Mouse (Mus musculus) lung, adult 2 months (tissue): ENCODE data around the gene Ppp6r2. TPM values are rescaled to one million over a fixed set of nuclear protein-coding genes. Genes with fewer than 3 reads are reported as not detected.
A peak's percentile ranks its signal among the peaks of the same experiment; 100 is the strongest.

Source experiments
- DNase-seq: peaks from one replicate; pipeline ENCODE4 v3.0.0; 2022
- H3K4me1 ChIP-seq: fragments of 200-500 bp; 2 replicates; pipeline ENCODE4 v1.6.1; 2011; ENCODE audit warnings: low read length; ENCODE audit not compliant: control insufficient read depth, insufficient read depth
- H3K4me3 ChIP-seq: fragments of 200-500 bp; replicated peaks from 2 replicates; pipeline ENCODE3; 2011; ENCODE audit warnings: low read depth, mild to moderate bottlenecking, control low read depth, low read length; ENCODE audit errors: extremely low read depth
- CTCF ChIP-seq: fragments of 200-500 bp; IDR thresholded peaks from 2 replicates; pipeline ENCODE4 v1.5.1; 2011; ENCODE audit warnings: mild to moderate bottlenecking, low read length, control low read depth; ENCODE audit not compliant: insufficient read depth
- POLR2A ChIP-seq: fragments of 200-500 bp; IDR thresholded peaks from 2 replicates; pipeline ENCODE4 v1.6.1; 2011; ENCODE audit warnings: low read depth, mild to moderate bottlenecking, control low read depth, low read length, borderline replicate concordance; ENCODE audit errors: extremely low read depth
- WGBS: fragments of 180-500 bp; shearing (Covaris S2); methylation state at CpG from one replicate; pipeline ENCODE4 v1.1.7; 2018; 5-methylcytosine and 5-hydroxymethylcytosine counted together
- polyA plus RNA-seq: library from polyadenylated mRNA; depleted of rRNA; stranded (reverse); fragments of >200 nt; gene quantifications from 2 replicates; pipeline ENCODE4 v1.2.3, GENCODE M21; 2012; rRNA removed

The Ppp6r2 gene
- polyA plus RNA-seq, 1 experiment = 153 TPM

DNA sequence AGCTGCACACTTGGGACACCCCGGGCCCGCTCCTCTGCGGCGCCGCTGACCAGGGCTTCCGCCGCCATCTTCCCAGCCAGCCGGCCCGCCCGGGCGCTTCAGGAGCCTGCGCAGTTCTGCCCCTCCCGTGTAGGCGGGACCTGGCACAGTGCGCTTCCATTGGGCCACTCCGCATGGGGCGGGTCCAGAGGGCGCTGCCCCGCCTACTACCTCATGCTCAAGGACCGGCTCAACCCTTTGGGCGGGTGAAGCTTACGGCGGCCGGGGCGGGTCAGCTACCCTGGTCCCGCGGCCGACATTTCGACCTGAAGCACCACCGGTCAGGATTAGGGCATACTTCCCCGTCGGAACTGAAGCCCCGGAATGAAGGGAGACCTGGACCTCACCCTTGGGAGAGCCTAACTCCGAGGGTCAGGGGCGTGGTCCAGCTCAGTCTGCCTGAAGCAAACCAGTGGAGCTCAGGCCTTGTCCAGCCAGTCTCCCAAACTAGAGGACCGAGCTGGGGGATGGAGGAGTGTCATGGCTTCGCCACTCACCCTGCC is 103.9 kb downstream of the Ppp6r2 start, which contains the start of gene Sbf1:
Gene Sbf1, minus strand, starts transcription at position 122 of the 542 bp plus-strand sequence.
- under 1% methylated on average over 36 of the region's 37 CpGs for WGBS
- TF ChIP-seq POLR2A = peak; percentile 51; the same call in 1 of the 2 replicates
- TF ChIP-seq CTCF = no peak
- peak within 1 kb of the TSS; percentile 97 for H3K4me3 ChIP-seq
- DNase-seq = peak; percentile 98
- peaks cover 22% of the 10 kb centered on the region for H3K4me1 ChIP-seq

DNA sequence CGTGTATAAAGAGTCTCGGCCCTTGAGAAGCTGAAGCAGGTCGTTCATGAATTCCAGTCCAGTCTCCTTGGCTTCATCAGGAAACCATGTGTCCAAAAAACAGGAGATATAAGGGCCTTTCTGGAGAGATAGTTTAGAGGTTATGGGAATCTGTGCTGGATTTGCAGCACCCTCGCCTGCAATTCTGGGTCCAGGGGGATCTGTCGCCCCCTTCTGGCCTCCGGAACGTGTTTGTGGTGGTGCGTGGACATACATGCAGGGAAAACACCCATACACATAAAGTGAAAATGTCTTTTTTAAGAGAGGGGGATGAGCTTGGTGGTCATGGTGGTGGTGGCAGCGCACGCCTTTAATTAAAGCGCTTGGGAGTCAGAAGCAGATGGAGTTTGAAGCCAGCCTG is 104.8 kb downstream of the Ppp6r2 start:
- TF ChIP-seq POLR2A = no peak
- 0 out of 2 replicates have a peak, but pooled peaks have one; percentile 18 for TF ChIP-seq CTCF
- 81% methylated on average over 11 of the region's 11 CpGs for WGBS
- peaks cover 22% of the 10 kb centered on the region for H3K4me1 ChIP-seq
- DNase-seq = no peak
- no peak overlapping the region for H3K4me3 ChIP-seq

GRCm38 (mm10) chr15:89321264-89321663 is 109.9 kb downstream of the Ppp6r2 start:
- H3K4me3 ChIP-seq = no peak overlapping the region
- TF ChIP-seq CTCF = no peak
- TF ChIP-seq POLR2A = no peak
- DNase-seq = no peak
- H3K4me1 ChIP-seq = no peaks in the 10 kb centered on the region
- 66% methylated on average over 8 of the region's 8 CpGs for WGBS

- H3K4me3 ChIP-seq = no peak within 1 kb of the TSS
Measured at GRCm38 (mm10) chr15:89322670-89323522, 111.5 kb downstream of the Ppp6r2 start, which contains the start of gene Adm2. Gene Adm2 (plus strand): TSS chr15:89322720.

DNA sequence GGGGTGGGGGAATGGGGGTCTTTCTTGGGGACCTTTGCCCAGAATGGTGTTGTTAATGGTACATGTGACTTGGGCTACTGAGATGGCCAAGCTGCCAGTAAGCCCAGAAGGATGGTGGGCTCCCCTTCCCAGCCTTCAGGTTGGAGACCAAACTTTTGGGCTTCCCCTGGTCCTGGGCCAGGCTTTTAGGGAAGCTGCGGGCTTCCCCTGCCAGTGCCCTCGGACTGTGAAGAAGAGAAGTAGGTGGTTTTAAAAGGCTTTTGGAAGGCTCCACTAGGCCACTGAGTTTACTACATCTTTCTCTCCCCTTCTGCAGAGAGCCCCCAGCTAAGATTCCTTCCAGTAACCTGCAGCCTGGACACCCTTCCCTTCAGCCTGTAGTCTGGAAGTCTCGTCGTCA is 112.3 kb downstream of the Ppp6r2 start:
- WGBS = 74% methylated on average over 4 of the region's 4 CpGs
- Histone ChIP-seq H3K4me3 (no peak overlapping the region), H3K4me1 (no peaks in the 10 kb centered on the region)
- DNase-seq = no peak
- TF ChIP-seq CTCF = no peak
- TF ChIP-seq POLR2A = no peak

More at GRCm38 (mm10) chr15:89322670-89323522, 111.5 kb downstream of the Ppp6r2 start, which contains the start of gene Adm2:
- no peak for DNase-seq
- TF ChIP-seq POLR2A (no peak), CTCF (no peak)
- 15% methylated on average over 26 of the region's 26 CpGs for WGBS
- H3K4me1 ChIP-seq = no peaks in the 10 kb centered on the region

GRCm38 (mm10) chr15:89326441-89326840 is 115.1 kb downstream of the Ppp6r2 start:
- no peak for DNase-seq

DNA sequence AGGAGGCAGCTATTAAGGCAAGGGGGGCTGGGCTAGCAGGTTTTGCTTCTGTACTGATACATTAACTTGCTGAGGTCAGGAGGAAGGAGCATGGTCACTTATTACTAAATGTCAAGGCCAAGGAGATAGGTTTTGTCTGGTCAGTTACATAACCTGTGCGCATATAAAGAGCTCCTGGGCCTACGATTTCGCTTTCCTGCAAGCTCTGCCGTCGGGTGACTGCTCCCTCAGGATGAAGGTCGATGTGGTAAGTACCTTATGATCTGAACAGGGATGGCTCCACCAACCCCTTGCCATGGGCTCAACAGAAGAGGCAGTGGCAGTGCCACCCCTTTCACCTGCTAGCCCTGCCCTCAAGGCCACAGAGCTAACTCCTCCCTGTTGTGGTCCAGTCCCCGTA is 122.9 kb downstream of the Ppp6r2 start, which contains the start of gene Miox:
Gene Miox, plus strand, starts transcription at position 128 of the 400 bp plus-strand sequence.
- no peaks in the 10 kb centered on the region for H3K4me1 ChIP-seq
- TF ChIP-seq POLR2A = no peak
- TF ChIP-seq CTCF = no peak
- WGBS = 88% methylated on average over 7 of the region's 7 CpGs
- no peak for DNase-seq
- H3K4me3 ChIP-seq = no peak within 1 kb of the TSS

More at GRCm38 (mm10) chr15:89326441-89326840, 115.1 kb downstream of the Ppp6r2 start:
- Histone ChIP-seq H3K4me3 (no peak overlapping the region), H3K4me1 (no peaks in the 10 kb centered on the region)
- 50% methylated on average over 5 of the region's 5 CpGs for WGBS
- TF ChIP-seq POLR2A = no peak
- TF ChIP-seq CTCF = no peak

DNA sequence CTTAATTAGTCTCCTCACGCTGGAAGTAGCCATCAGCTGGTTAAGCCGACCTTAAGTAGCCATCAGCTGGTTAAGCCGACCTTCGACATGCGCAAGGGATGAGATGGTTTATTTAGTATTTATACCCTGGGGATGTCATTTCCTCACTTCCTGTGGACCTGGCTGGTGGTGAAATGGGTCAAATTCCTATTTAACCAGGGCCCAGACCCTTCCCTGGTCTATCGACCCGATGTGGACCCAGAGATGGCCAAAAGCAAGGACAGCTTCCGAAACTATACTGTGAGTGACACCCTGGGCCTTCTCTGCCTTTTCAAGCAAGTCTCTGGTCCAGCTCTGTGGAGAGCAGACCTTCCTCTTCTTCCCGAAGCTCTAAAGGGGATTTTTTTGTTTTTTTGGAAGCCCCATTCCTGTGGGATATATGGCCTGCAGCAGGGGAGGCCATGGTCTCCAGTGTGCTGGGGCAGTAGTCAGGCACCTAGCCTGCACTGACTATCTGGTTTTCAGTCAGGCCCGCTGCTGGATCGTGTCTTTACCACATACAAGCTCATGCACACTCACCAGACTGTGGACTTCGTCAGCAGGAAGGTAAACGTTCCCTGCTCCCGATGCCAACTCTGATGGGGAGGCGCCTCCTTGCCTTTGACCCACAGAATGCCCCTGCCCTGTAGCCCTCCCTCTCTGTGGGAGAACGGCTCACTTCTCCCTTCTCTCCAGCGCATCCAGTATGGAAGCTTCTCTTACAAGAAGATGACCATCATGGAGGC is 123.6 kb downstream of the Ppp6r2 start:
- Histone ChIP-seq H3K4me1 (no peaks in the 10 kb centered on the region), H3K4me3 (no peak overlapping the region)
- WGBS = 76% methylated on average over 17 of the region's 17 CpGs
- DNase-seq = no peak
- TF ChIP-seq CTCF (no peak), POLR2A (no peak)

DNA sequence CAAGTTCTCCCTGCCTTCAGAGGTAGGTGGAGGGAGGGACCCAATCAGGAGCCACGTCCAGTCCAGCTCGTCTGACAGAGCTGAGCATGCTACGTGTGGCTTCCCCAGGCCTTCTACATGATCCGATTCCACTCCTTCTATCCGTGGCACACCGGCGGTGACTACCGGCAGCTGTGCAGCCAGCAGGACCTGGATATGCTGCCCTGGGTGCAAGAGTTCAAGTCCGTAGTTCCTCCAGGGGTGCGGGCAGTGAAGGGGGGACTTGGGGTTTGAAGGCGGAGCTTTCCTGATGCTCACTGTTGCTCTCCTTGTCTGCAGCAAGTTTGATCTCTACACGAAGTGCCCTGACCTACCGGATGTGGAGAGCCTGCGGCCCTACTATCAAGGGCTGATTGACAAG is 125.1 kb downstream of the Ppp6r2 start:
- TF ChIP-seq CTCF = no peak
- TF ChIP-seq POLR2A = no peak
- Histone ChIP-seq H3K4me3 (no peak overlapping the region), H3K4me1 (no peaks in the 10 kb centered on the region)
- no peak for DNase-seq
- WGBS = 79% methylated on average over 14 of the region's 14 CpGs

Other genes with a start within 250 kb of the Ppp6r2 start
- gene Mlc1, start 232.5 kb upstream of the Ppp6r2 start, polyA plus RNA-seq = 29.5 and 30.2 TPM in 2 replicates
- 0.23 and 0.43 TPM in 2 replicates for gene Mov10l1, start 228.6 kb upstream of the Ppp6r2 start, polyA plus RNA-seq
- 0.28 and 0.36 TPM in 2 replicates for gene Panx2, start 151.8 kb upstream of the Ppp6r2 start, polyA plus RNA-seq
- 49.3 and 64.3 TPM in 2 replicates for gene Trabd, start 136.4 kb upstream of the Ppp6r2 start, polyA plus RNA-seq
- 37.1 and 42.8 TPM in 2 replicates for gene Selenoo, start 122.5 kb upstream of the Ppp6r2 start, polyA plus RNA-seq
- 27.1 and 30.3 TPM in 2 replicates for gene Tubgcp6, start 88.4 kb upstream of the Ppp6r2 start, polyA plus RNA-seq
- gene Hdac10, start 82.9 kb upstream of the Ppp6r2 start, polyA plus RNA-seq = 39.8 and 46.9 TPM in 2 replicates
- gene Mapk12, start 70.8 kb upstream of the Ppp6r2 start, polyA plus RNA-seq = 28.2 and 32.2 TPM in 2 replicates
- 13.7 and 14.0 TPM in 2 replicates for gene Mapk11, start 61.9 kb upstream of the Ppp6r2 start, polyA plus RNA-seq
- gene Plxnb2, start 30.8 kb upstream of the Ppp6r2 start, polyA plus RNA-seq = 204 and 210 TPM in 2 replicates
- gene Dennd6b, start 15.1 kb upstream of the Ppp6r2 start, polyA plus RNA-seq = 15.6 and 17.2 TPM in 2 replicates
- 188 and 208 TPM in 2 replicates for gene Sbf1, start 103.8 kb downstream of the Ppp6r2 start, polyA plus RNA-seq
- gene Adm2, start 111.2 kb downstream of the Ppp6r2 start, polyA plus RNA-seq = 0.14 and 0.75 TPM in 2 replicates
- 0.24 and 1.2 TPM in 2 replicates for gene Miox, start 122.8 kb downstream of the Ppp6r2 start, polyA plus RNA-seq
- gene Lmf2, start 144.1 kb downstream of the Ppp6r2 start, polyA plus RNA-seq = 81.7 and 84.4 TPM in 2 replicates
- gene Ncaph2, start 144.2 kb downstream of the Ppp6r2 start, polyA plus RNA-seq = 105 and 117 TPM in 2 replicates
- 57.7 and 65.5 TPM in 2 replicates for gene Sco2, start 162.3 kb downstream of the Ppp6r2 start, polyA plus RNA-seq
- 14.4 and 21.5 TPM in 2 replicates for gene Tymp, start 165.5 kb downstream of the Ppp6r2 start, polyA plus RNA-seq
- 106 and 138 TPM in 2 replicates for gene Odf3b, start 167.7 kb downstream of the Ppp6r2 start, polyA plus RNA-seq
- gene Klhdc7b, start 173.4 kb downstream of the Ppp6r2 start, polyA plus RNA-seq = 0.03 and 0.07 TPM in 2 replicates
- not detected in 2 replicates for gene Syce3, start 198.9 kb downstream of the Ppp6r2 start, polyA plus RNA-seq
- gene Cpt1b, start 214.3 kb downstream of the Ppp6r2 start, polyA plus RNA-seq = 4.3 and 28.9 TPM in 2 replicates
- gene C730034F03Rik, start 218.0 kb downstream of the Ppp6r2 start, polyA plus RNA-seq = 0.45 and 0.73 TPM in 2 replicates
- 4.4 TPM in 1 of 2 replicates, not detected in the other for gene Gm44502, start 218.1 kb downstream of the Ppp6r2 start, polyA plus RNA-seq
- gene Chkb, start 218.4 kb downstream of the Ppp6r2 start, polyA plus RNA-seq = 51.3 and 67.1 TPM in 2 replicates
- gene Mapk8ip2, start 242.4 kb downstream of the Ppp6r2 start, polyA plus RNA-seq = 0.10 and 0.11 TPM in 2 replicates